Mouse (Mus musculus): ENCODE data around the gene Gm4353. TPM values are rescaled to one million over a fixed set of nuclear protein-coding genes. Genes with fewer than 3 reads are reported as not detected.

Gm4353 gene
- polyA plus RNA-seq, 1 experiment from 2014 or later, result 0.98 TPM

- no peaks in the 10 kb centered on the region for H3K9me3 ChIP-seq
- WGBS, result 65% methylated on average over 1 of the region's 1 CpGs
- H3K9ac ChIP-seq (replicated peaks), result no peak overlapping the region
- no peak for ATAC-seq (ENCODE audit: low FRiP score, low read depth)
- H3K36me3 ChIP-seq, result no peaks in the 10 kb centered on the region
- no peak overlapping the region for H3K27ac ChIP-seq (replicated peaks)
- no peak overlapping the region for H3K4me2 ChIP-seq (replicated peaks)
- H3K4me3 ChIP-seq, result no peak overlapping the region
- peaks cover 39% of the 10 kb centered on the region for H3K4me1 ChIP-seq
- no peaks in the 10 kb centered on the region; the same call in 1 of the 2 replicates for H3K27me3 ChIP-seq
These were observed 34.9 kb upstream of the Gm4353 start for GRCm38 (mm10) chr7:116119306-116119857.

GRCm38 (mm10) chr7:116115991-116116390 lies 31.6 kb upstream of the Gm4353 start:
- H3K27ac ChIP-seq (replicated peaks), result no peak overlapping the region
- no peak for ATAC-seq (ENCODE audit: low FRiP score, low read depth)
- peaks cover 10% of the 10 kb centered on the region; the same call in 1 of the 2 replicates for H3K4me1 ChIP-seq
- 75% methylated on average over 2 of the region's 2 CpGs for WGBS
- H3K9me3 ChIP-seq, result no peaks in the 10 kb centered on the region
- no peaks in the 10 kb centered on the region; the same call in 1 of the 2 replicates for H3K27me3 ChIP-seq
- H3K9ac ChIP-seq (replicated peaks), result no peak overlapping the region
- H3K4me3 ChIP-seq, result no peak overlapping the region
- no peak overlapping the region for H3K4me2 ChIP-seq (replicated peaks)
- no peaks in the 10 kb centered on the region for H3K36me3 ChIP-seq

GRCm38 (mm10) chr7:116115216-116115930 lies 30.9 kb upstream of the Gm4353 start:
- ATAC-seq (ENCODE audit: low FRiP score, low read depth), result no peak

GRCm38 (mm10) chr7:116111546-116111945 lies 27.1 kb upstream of the Gm4353 start:
- Histone ChIP-seq H3K4me2 (replicated peaks) (no peak overlapping the region), H3K9ac (replicated peaks) (no peak overlapping the region), H3K27me3 (no peaks in the 10 kb centered on the region; the same call in 1 of the 2 replicates), H3K36me3 (peaks cover 13% of the 10 kb centered on the region), H3K9me3 (no peaks in the 10 kb centered on the region), H3K4me3 (no peak overlapping the region), H3K4me1 (0 out of 2 replicates have a peak, but pooled peaks cover 2% of the 10 kb centered on the region), H3K27ac (replicated peaks) (no peak overlapping the region)
- 83% methylated on average over 6 of the region's 6 CpGs for WGBS
- ATAC-seq (ENCODE audit: low FRiP score, low read depth), result no peak

More at GRCm38 (mm10) chr7:116115216-116115930, 30.9 kb upstream of the Gm4353 start:
- Histone ChIP-seq H3K36me3 (no peaks in the 10 kb centered on the region), H3K4me1 (0 out of 2 replicates have a peak, but pooled peaks cover 5% of the 10 kb centered on the region), H3K4me2 (replicated peaks) (no peak overlapping the region), H3K9ac (replicated peaks) (no peak overlapping the region), H3K9me3 (no peaks in the 10 kb centered on the region), H3K27me3 (no peaks in the 10 kb centered on the region; the same call in 1 of the 2 replicates), H3K27ac (replicated peaks) (no peak overlapping the region), H3K4me3 (no peak overlapping the region)
- WGBS, result 80% methylated on average over 12 of the region's 12 CpGs

- H3K36me3 ChIP-seq, result peaks cover 22% of the 10 kb centered on the region
- no peak overlapping the region for H3K4me2 ChIP-seq (replicated peaks)
- no peak overlapping the region for H3K9ac ChIP-seq (replicated peaks)
- H3K4me3 ChIP-seq, result no peak overlapping the region
- no peak for ATAC-seq (ENCODE audit: low FRiP score, low read depth)
- H3K27ac ChIP-seq (replicated peaks), result no peak overlapping the region
- H3K27me3 ChIP-seq, result no peaks in the 10 kb centered on the region; the same call in 1 of the 2 replicates
- WGBS, result 79% methylated on average over 3 of the region's 3 CpGs
- H3K4me1 ChIP-seq, result 0 out of 2 replicates have a peak, but pooled peaks cover 2% of the 10 kb centered on the region
- no peaks in the 10 kb centered on the region for H3K9me3 ChIP-seq
These were observed 26.2 kb upstream of the Gm4353 start for GRCm38 (mm10) chr7:116110661-116111060.

- no peaks in the 10 kb centered on the region for H3K27me3 ChIP-seq
- no peak overlapping the region for H3K9ac ChIP-seq (replicated peaks)
- no peaks in the 10 kb centered on the region for H3K9me3 ChIP-seq
- H3K36me3 ChIP-seq, result peaks cover 73% of the 10 kb centered on the region
- H3K4me2 ChIP-seq (replicated peaks), result no peak overlapping the region
- no peak overlapping the region for H3K27ac ChIP-seq (replicated peaks)
- no peak overlapping the region for H3K4me3 ChIP-seq
- peaks cover 2% of the 10 kb centered on the region; the same call in 1 of the 2 replicates for H3K4me1 ChIP-seq
- 97% methylated on average over 9 of the region's 9 CpGs for WGBS
- no peak for ATAC-seq (ENCODE audit: low FRiP score, low read depth)
These were observed 18.7 kb upstream of the Gm4353 start for GRCm38 (mm10) chr7:116103091-116103490.

GRCm38 (mm10) chr7:116099952-116100528 lies 15.6 kb upstream of the Gm4353 start:
- no peak overlapping the region for H3K4me2 ChIP-seq (replicated peaks)
- H3K27ac ChIP-seq (replicated peaks), result no peak overlapping the region
- peaks cover 11% of the 10 kb centered on the region for H3K4me1 ChIP-seq
- H3K27me3 ChIP-seq, result no peaks in the 10 kb centered on the region
- no peak overlapping the region for H3K9ac ChIP-seq (replicated peaks)
- H3K4me3 ChIP-seq, result no peak overlapping the region
- H3K36me3 ChIP-seq, result peaks cover 45% of the 10 kb centered on the region
- no peaks in the 10 kb centered on the region for H3K9me3 ChIP-seq
- ATAC-seq (ENCODE audit: low FRiP score, low read depth), result no peak
- WGBS, result 89% methylated on average over 7 of the region's 7 CpGs

GRCm38 (mm10) chr7:116093466-116093850 lies 9.0 kb upstream of the Gm4353 start:
- ATAC-seq (ENCODE audit: low FRiP score, low read depth), result peak; percentile 86
- under 1% methylated on average over 19 of the region's 19 CpGs for WGBS
- peak overlapping the region; percentile 96 for H3K27ac ChIP-seq (replicated peaks)

GRCm38 (mm10) chr7:116092710-116093465 lies 8.5 kb upstream of the Gm4353 start:
- WGBS, result under 1% methylated on average over 38 of the region's 38 CpGs
- H3K27ac ChIP-seq (replicated peaks), result peak overlapping the region; percentile 96
- peak overlapping the region; percentile 70 for H3K4me2 ChIP-seq (replicated peaks)
- H3K4me3 ChIP-seq, result peak overlapping the region; percentile 65
- no peaks in the 10 kb centered on the region for H3K36me3 ChIP-seq
- peak; percentile 100 for ATAC-seq (ENCODE audit: low FRiP score, low read depth)
- H3K27me3 ChIP-seq, result no peaks in the 10 kb centered on the region
- H3K9me3 ChIP-seq, result no peaks in the 10 kb centered on the region
- peaks cover 20% of the 10 kb centered on the region for H3K4me1 ChIP-seq
- peak overlapping the region; percentile 87 for H3K9ac ChIP-seq (replicated peaks)

More at GRCm38 (mm10) chr7:116093466-116093850, 9.0 kb upstream of the Gm4353 start:
- H3K36me3 ChIP-seq, result no peaks in the 10 kb centered on the region
- no peaks in the 10 kb centered on the region for H3K9me3 ChIP-seq
- H3K4me1 ChIP-seq, result peaks cover 20% of the 10 kb centered on the region
- H3K27me3 ChIP-seq, result no peaks in the 10 kb centered on the region
- H3K9ac ChIP-seq (replicated peaks), result peak overlapping the region; percentile 87
- H3K4me3 ChIP-seq, result peak overlapping the region; percentile 65
- peak overlapping the region; percentile 70 for H3K4me2 ChIP-seq (replicated peaks)

GRCm38 (mm10) chr7:116060739-116061138 lies 23.7 kb downstream of the Gm4353 start:
- no peak overlapping the region for H3K27ac ChIP-seq (replicated peaks)
- WGBS, result 38% methylated on average over 1 of the region's 1 CpGs

GRCm38 (mm10) chr7:116040470-116041019 lies 43.9 kb downstream of the Gm4353 start:
- Histone ChIP-seq H3K27ac (replicated peaks) (no peak overlapping the region), H3K36me3 (no peaks in the 10 kb centered on the region), H3K27me3 (peaks cover 60% of the 10 kb centered on the region), H3K9me3 (no peaks in the 10 kb centered on the region), H3K4me2 (replicated peaks) (peak overlapping the region; percentile 97), H3K4me3 (peak overlapping the region; percentile 53), H3K9ac (replicated peaks) (0 out of 2 replicates have a peak overlapping the region, but pooled peaks have one; percentile 55), H3K4me1 (peaks cover 34% of the 10 kb centered on the region)
- ATAC-seq (ENCODE audit: low FRiP score, low read depth), result no peak
- 14% methylated on average over 15 of the region's 15 CpGs for WGBS

More at GRCm38 (mm10) chr7:116060739-116061138, 23.7 kb downstream of the Gm4353 start:
- ATAC-seq (ENCODE audit: low FRiP score, low read depth), result no peak
- no peaks in the 10 kb centered on the region for H3K9me3 ChIP-seq
- no peaks in the 10 kb centered on the region for H3K27me3 ChIP-seq
- H3K4me1 ChIP-seq, result no peaks in the 10 kb centered on the region
- no peaks in the 10 kb centered on the region for H3K36me3 ChIP-seq
- H3K4me3 ChIP-seq, result no peak overlapping the region
- H3K4me2 ChIP-seq (replicated peaks), result no peak overlapping the region
- H3K9ac ChIP-seq (replicated peaks), result no peak overlapping the region

Measured in midbrain, embryonic 12.5 days (tissue).